Mouse (Mus musculus) T-helper 2 cell (primary cell): Measurements from ENCODE around the gene Fmnl2.

Experiments
- in situ Hi-C: fragments of 300-600 bp; cut with MboI, MseI; formaldehyde crosslinking; loops from one replicate; pipeline ENCODE4 v1.15.1; 2025; ENCODE audit warnings: high pct_unique_total_duplicates

The Fmnl2 gene

GRCm38 (mm10) chr2:52955090-52955489, 97.4 kb downstream of the Fmnl2 start:
- in situ Hi-C loops: no loop called here

GRCm38 (mm10) chr2:52955831-52956230, 98.2 kb downstream of the Fmnl2 start:
- in situ Hi-C loops: no loop called here

- in situ Hi-C loops: no loop called here
Measured at GRCm38 (mm10) chr2:52957771-52958534, 100.3 kb downstream of the Fmnl2 start.

- in situ Hi-C loops: no loop called here
Measured at GRCm38 (mm10) chr2:52958535-52959290, 101.1 kb downstream of the Fmnl2 start.

- in situ Hi-C loops: no loop called here
Measured at GRCm38 (mm10) chr2:52959291-52959621, 101.6 kb downstream of the Fmnl2 start.

GRCm38 (mm10) chr2:52959982-52960381, 102.3 kb downstream of the Fmnl2 start:
- in situ Hi-C loops: no loop called here

- in situ Hi-C loops: no loop called here
Measured at GRCm38 (mm10) chr2:52960697-52961096, 103.0 kb downstream of the Fmnl2 start.

GRCm38 (mm10) chr2:52963439-52963838, 105.8 kb downstream of the Fmnl2 start:
- in situ Hi-C loops: no loop called here

- in situ Hi-C loops: no loop called here
Measured at GRCm38 (mm10) chr2:52964386-52964928, 106.8 kb downstream of the Fmnl2 start.

GRCm38 (mm10) chr2:52966227-52966626, 108.6 kb downstream of the Fmnl2 start:
- in situ Hi-C loops: no loop called here

GRCm38 (mm10) chr2:52966820-52967460, 109.3 kb downstream of the Fmnl2 start:
- in situ Hi-C loops: no loop called here

- in situ Hi-C loops: no loop called here
Measured at GRCm38 (mm10) chr2:52967461-52967823, 109.8 kb downstream of the Fmnl2 start.

GRCm38 (mm10) chr2:52968884-52969283, 111.2 kb downstream of the Fmnl2 start:
- in situ Hi-C loops: no loop called here

- in situ Hi-C loops: no loop called here
Measured at GRCm38 (mm10) chr2:52974056-52974455, 116.4 kb downstream of the Fmnl2 start.

GRCm38 (mm10) chr2:52974776-52975175, 117.1 kb downstream of the Fmnl2 start:
- in situ Hi-C loops: no loop called here

- in situ Hi-C loops: no loop called here
Measured at GRCm38 (mm10) chr2:52977921-52978675, 120.4 kb downstream of the Fmnl2 start.

GRCm38 (mm10) chr2:52978796-52979195, 121.1 kb downstream of the Fmnl2 start:
- in situ Hi-C loops: no loop called here

- in situ Hi-C loops: no loop called here
Measured at GRCm38 (mm10) chr2:52979280-52979763, 121.7 kb downstream of the Fmnl2 start.

GRCm38 (mm10) chr2:52981126-52981525, 123.5 kb downstream of the Fmnl2 start:
- in situ Hi-C loops: no loop called here

- in situ Hi-C loops: no loop called here
Measured at GRCm38 (mm10) chr2:52981595-52981994, 123.9 kb downstream of the Fmnl2 start.

GRCm38 (mm10) chr2:52982502-52982901, 124.8 kb downstream of the Fmnl2 start:
- in situ Hi-C loops: no loop called here
